Mouse (Mus musculus): ENCODE data around the gene Sash3. TPM values are rescaled to one million over a fixed set of nuclear protein-coding genes. Genes with fewer than 3 reads are reported as not detected.

Sash3 gene
- polyA plus RNA-seq, 1 experiment, result 14.6 TPM

- TF ChIP-seq CTCF (IDR thresholded peaks at IDR 0.05; ENCODE audit: insufficient read depth, low read length) (no peak), POLR2A (IDR thresholded peaks at IDR 0.05; ENCODE audit: borderline replicate concordance, extremely low read depth, low read depth, low read length) (no peak)
- no peak for DNase-seq
Measured at GRCm38 (mm10) chrX:48119294-48119693, 26.9 kb upstream of the Sash3 start.

GRCm38 (mm10) chrX:48124132-48125071, 21.8 kb upstream of the Sash3 start:
- WGBS, result 38% methylated on average over 17 of the region's 17 CpGs

More at GRCm38 (mm10) chrX:48119294-48119693, 26.9 kb upstream of the Sash3 start:
- no peaks in the 10 kb centered on the region for H3K4me1 ChIP-seq (ENCODE audit: control insufficient read depth, insufficient read depth, low read length)
- no peak overlapping the region for H3K4me3 ChIP-seq (replicated peaks; ENCODE audit: extremely low read depth, low read depth, low read length)

GRCm38 (mm10) chrX:48126903-48127476, 19.2 kb upstream of the Sash3 start:
- Histone ChIP-seq H3K4me1 (ENCODE audit: control insufficient read depth, insufficient read depth, low read length) (no peaks in the 10 kb centered on the region), H3K4me3 (replicated peaks; ENCODE audit: extremely low read depth, low read depth, low read length) (no peak overlapping the region)
- TF ChIP-seq CTCF (IDR thresholded peaks at IDR 0.05; ENCODE audit: insufficient read depth, low read length), result no peak
- TF ChIP-seq POLR2A (IDR thresholded peaks at IDR 0.05; ENCODE audit: borderline replicate concordance, extremely low read depth, low read depth, low read length), result no peak
- 76% methylated on average over 6 of the region's 6 CpGs for WGBS
- DNase-seq, result no peak

More at GRCm38 (mm10) chrX:48124132-48125071, 21.8 kb upstream of the Sash3 start:
- Histone ChIP-seq H3K4me3 (replicated peaks; ENCODE audit: extremely low read depth, low read depth, low read length) (no peak overlapping the region), H3K4me1 (ENCODE audit: control insufficient read depth, insufficient read depth, low read length) (no peaks in the 10 kb centered on the region)
- peak; percentile 56 for DNase-seq
- TF ChIP-seq CTCF (IDR thresholded peaks at IDR 0.05; ENCODE audit: insufficient read depth, low read length) (peak; percentile 72), POLR2A (IDR thresholded peaks at IDR 0.05; ENCODE audit: borderline replicate concordance, extremely low read depth, low read depth, low read length) (no peak)

- Histone ChIP-seq H3K4me3 (replicated peaks; ENCODE audit: extremely low read depth, low read depth, low read length) (no peak overlapping the region), H3K4me1 (ENCODE audit: control insufficient read depth, insufficient read depth, low read length) (no peaks in the 10 kb centered on the region)
- no peak for DNase-seq
- TF ChIP-seq POLR2A (IDR thresholded peaks at IDR 0.05; ENCODE audit: borderline replicate concordance, extremely low read depth, low read depth, low read length) (no peak), CTCF (IDR thresholded peaks at IDR 0.05; ENCODE audit: insufficient read depth, low read length) (no peak)
- 66% methylated on average over 6 of the region's 6 CpGs for WGBS
Measured at GRCm38 (mm10) chrX:48127502-48128218, 18.6 kb upstream of the Sash3 start.

GRCm38 (mm10) chrX:48129167-48129566, 17.1 kb upstream of the Sash3 start:
- WGBS, result 73% methylated on average over 1 of the region's 1 CpGs
- DNase-seq, result no peak
- Histone ChIP-seq H3K4me1 (ENCODE audit: control insufficient read depth, insufficient read depth, low read length) (no peaks in the 10 kb centered on the region), H3K4me3 (replicated peaks; ENCODE audit: extremely low read depth, low read depth, low read length) (no peak overlapping the region)
- no peak for TF ChIP-seq CTCF (IDR thresholded peaks at IDR 0.05; ENCODE audit: insufficient read depth, low read length)
- TF ChIP-seq POLR2A (IDR thresholded peaks at IDR 0.05; ENCODE audit: borderline replicate concordance, extremely low read depth, low read depth, low read length), result no peak

GRCm38 (mm10) chrX:48136935-48137334, 9.3 kb upstream of the Sash3 start:
- TF ChIP-seq POLR2A (IDR thresholded peaks at IDR 0.05; ENCODE audit: borderline replicate concordance, extremely low read depth, low read depth, low read length) (no peak), CTCF (IDR thresholded peaks at IDR 0.05; ENCODE audit: insufficient read depth, low read length) (no peak)
- H3K4me1 ChIP-seq (ENCODE audit: control insufficient read depth, insufficient read depth, low read length), result no peaks in the 10 kb centered on the region; the same call in 1 of the 2 replicates
- WGBS, result 74% methylated on average over 4 of the region's 4 CpGs
- H3K4me3 ChIP-seq (replicated peaks; ENCODE audit: extremely low read depth, low read depth, low read length), result no peak overlapping the region
- no peak for DNase-seq

GRCm38 (mm10) chrX:48138011-48138410, 8.2 kb upstream of the Sash3 start:
- TF ChIP-seq CTCF (IDR thresholded peaks at IDR 0.05; ENCODE audit: insufficient read depth, low read length) (no peak), POLR2A (IDR thresholded peaks at IDR 0.05; ENCODE audit: borderline replicate concordance, extremely low read depth, low read depth, low read length) (no peak)
- no peak overlapping the region for H3K4me3 ChIP-seq (replicated peaks; ENCODE audit: extremely low read depth, low read depth, low read length)
- no peaks in the 10 kb centered on the region; the same call in 1 of the 2 replicates for H3K4me1 ChIP-seq (ENCODE audit: control insufficient read depth, insufficient read depth, low read length)
- WGBS, result 66% methylated on average over 6 of the region's 6 CpGs
- peak; percentile 8 for DNase-seq

GRCm38 (mm10) chrX:48138539-48139275, 7.5 kb upstream of the Sash3 start:
- TF ChIP-seq CTCF (IDR thresholded peaks at IDR 0.05; ENCODE audit: insufficient read depth, low read length), result no peak
- no peak for TF ChIP-seq POLR2A (IDR thresholded peaks at IDR 0.05; ENCODE audit: borderline replicate concordance, extremely low read depth, low read depth, low read length)
- DNase-seq, result no peak
- no peak overlapping the region for H3K4me3 ChIP-seq (replicated peaks; ENCODE audit: extremely low read depth, low read depth, low read length)
- WGBS, result 54% methylated on average over 7 of the region's 7 CpGs
- no peaks in the 10 kb centered on the region; the same call in 1 of the 2 replicates for H3K4me1 ChIP-seq (ENCODE audit: control insufficient read depth, insufficient read depth, low read length)

All from lung, adult 2 months (tissue).